Mouse (Mus musculus) intestine, embryonic 16.5 days (tissue): ENCODE data around the gene Sgpp1. TPM values are rescaled to one million over a fixed set of nuclear protein-coding genes. Genes with fewer than 3 reads are reported as not detected.

Experiments used
- ATAC-seq: fragments of 200-750 bp; cut with Nextera tagmentation; 2 replicates; pipeline ENCODE4 v1.8.0; 2017; ENCODE audit warnings: moderate TSS enrichment, moderate library complexity
- H3K27ac ChIP-seq: fragments of 300-500 bp; sonication (generic); 2 replicates; pipeline ENCODE4 v1.5.1; 2014; ENCODE audit warnings: mild to moderate bottlenecking, low read length
- H3K27me3 ChIP-seq: fragments of 300-500 bp; sonication (generic); replicated peaks from 2 replicates; pipeline ENCODE4 v1.6.1; 2014; ENCODE audit warnings: low read length, control low read depth, mixed read lengths; ENCODE audit not compliant: control insufficient read depth, insufficient read depth
- H3K36me3 ChIP-seq: fragments of 300-500 bp; sonication (generic); 2 replicates; pipeline ENCODE4 v1.6.1; 2014; ENCODE audit warnings: low read length, control low read depth; ENCODE audit not compliant: control insufficient read depth, insufficient read depth
- H3K4me1 ChIP-seq: fragments of 300-500 bp; sonication (generic); 2 replicates; pipeline ENCODE4 v1.6.1; 2014; ENCODE audit warnings: low read length, control low read depth, mixed read lengths; ENCODE audit not compliant: control insufficient read depth, insufficient read depth
- H3K4me2 ChIP-seq: fragments of 300-500 bp; sonication (generic); 2 replicates; pipeline ENCODE4 v1.6.1; 2014; ENCODE audit warnings: low read depth, low read length, control low read depth
- H3K4me3 ChIP-seq: fragments of 300-500 bp; sonication (generic); 2 replicates; pipeline ENCODE4 v1.5.1; 2014; ENCODE audit warnings: mild to moderate bottlenecking, low read length
- H3K9ac ChIP-seq: fragments of 300-500 bp; sonication (generic); 2 replicates; pipeline ENCODE4 v1.6.1; 2014; ENCODE audit warnings: low read depth, low read length
- H3K9me3 ChIP-seq: fragments of 300-500 bp; sonication (generic); 2 replicates; pipeline ENCODE4 v1.6.1; 2016; ENCODE audit warnings: low read length, control low read depth; ENCODE audit not compliant: control insufficient read depth
- WGBS: fragments of 180-500 bp; shearing (Covaris S2); extraction: QIAGEN DNeasy Blood & Tissue Kit; methylation state at CpG from one replicate; pipeline ENCODE4 v1.1.7; 2014; 5-methylcytosine and 5-hydroxymethylcytosine counted together
- polyA plus RNA-seq: library from polyadenylated mRNA; unstranded; fragments of >200 nt; fragmentation: Nextera tagmentation; extraction: Ambion mirVana; gene quantifications from 2 replicates; pipeline ENCODE4 v1.2.1, GENCODE M21; 2015

Gene Sgpp1
- polyA plus RNA-seq, 1 experiment from 2014 or later, result 9.6 TPM

DNA sequence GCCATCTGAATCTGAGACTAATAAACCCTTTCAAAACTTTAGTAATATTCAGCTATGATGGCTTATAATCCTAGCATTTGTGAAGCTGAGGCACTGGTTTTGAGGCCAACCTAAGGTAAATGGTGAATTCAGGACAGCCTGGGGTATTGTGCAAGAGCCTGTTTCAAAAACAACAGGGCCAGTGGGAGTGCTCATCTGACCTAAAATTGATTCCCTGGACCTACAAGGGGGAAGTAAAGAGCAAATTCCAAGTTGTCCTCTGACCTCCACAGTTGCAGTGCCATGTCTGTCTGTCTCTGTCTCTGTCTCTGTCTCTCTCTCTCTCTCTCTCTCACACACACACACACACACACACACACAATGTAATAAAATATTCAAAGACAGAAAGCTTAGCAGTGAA is 68.6 kb downstream of the Sgpp1 start:
- Histone ChIP-seq H3K27me3 (no peaks in the 10 kb centered on the region), H3K9me3 (no peaks in the 10 kb centered on the region), H3K36me3 (no peaks in the 10 kb centered on the region), H3K4me3 (no peak overlapping the region), H3K4me1 (peaks cover 15% of the 10 kb centered on the region), H3K27ac (no peak overlapping the region), H3K9ac (no peak overlapping the region), H3K4me2 (no peak overlapping the region)
- ATAC-seq, result no peak

DNA sequence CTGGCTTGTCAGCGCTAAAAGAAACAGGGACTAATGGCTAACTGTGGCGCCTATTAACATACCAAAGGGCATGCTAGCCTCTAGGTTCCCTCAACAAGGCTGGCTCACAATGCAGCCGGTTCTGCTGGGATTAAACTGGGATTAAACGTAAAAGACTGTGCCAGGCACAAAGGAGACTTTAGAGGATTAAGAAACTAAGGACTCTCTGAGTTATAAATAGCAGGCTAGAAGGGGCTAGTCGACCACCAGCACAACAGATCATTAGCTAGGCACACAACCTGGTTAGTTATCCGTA is 71.1 kb downstream of the Sgpp1 start:
- Histone ChIP-seq H3K4me3 (no peak overlapping the region), H3K27me3 (no peaks in the 10 kb centered on the region), H3K36me3 (no peaks in the 10 kb centered on the region), H3K9me3 (no peaks in the 10 kb centered on the region), H3K9ac (no peak overlapping the region), H3K4me2 (no peak overlapping the region), H3K4me1 (peaks cover 3% of the 10 kb centered on the region; the same call in 1 of the 2 replicates), H3K27ac (no peak overlapping the region)
- no peak for ATAC-seq
- 42% methylated on average over 6 of the region's 6 CpGs for WGBS

Other genes starting within 250 kb of the Sgpp1 start
- 6.3 and 7.4 TPM in 2 replicates for gene Ppp2r5e, start 139.5 kb downstream of the Sgpp1 start, polyA plus RNA-seq
- gene Wdr89, start 66.2 kb downstream of the Sgpp1 start, polyA plus RNA-seq, result 8.5 and 9.3 TPM in 2 replicates
- 26.1 and 28.4 TPM in 2 replicates for gene Syne2, start 82.4 kb upstream of the Sgpp1 start, polyA plus RNA-seq